Mouse (Mus musculus): ENCODE results near the gene C8g.

C8g gene

DNA sequence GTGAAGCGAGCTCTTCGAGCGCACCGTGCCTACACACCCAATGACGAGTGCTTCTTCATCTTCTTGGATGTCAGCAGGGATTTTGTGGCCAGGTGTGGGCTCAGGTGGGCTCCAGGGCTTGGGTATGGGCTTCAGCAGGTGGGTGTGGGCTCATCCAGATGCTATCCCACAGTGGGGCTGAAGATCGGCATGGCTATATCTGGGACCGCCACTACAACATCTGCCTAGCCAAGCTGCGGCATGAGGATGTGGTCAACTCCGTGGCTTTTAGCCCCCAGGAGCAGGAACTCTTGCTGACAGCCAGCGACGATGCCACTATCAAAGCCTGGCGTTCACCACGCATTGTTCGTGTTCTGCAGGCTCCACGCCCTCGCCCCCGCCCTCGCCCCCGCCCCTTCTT is 3.0 kb upstream of the C8g start:
- in situ Hi-C loops (cut with MboI; ENCODE audit: low pct_unique_long_range_greater_than_20kb in 1 of 2, low sequenced_read_pairs in 2 of 2, unreplicated experiment in 1 of 2), result no loop called here

GRCm38 (mm10) chr2:25502726-25503125 is 1.2 kb upstream of the C8g start:
- in situ Hi-C loops (cut with MboI; ENCODE audit: low pct_unique_long_range_greater_than_20kb in 1 of 2, low sequenced_read_pairs in 2 of 2, unreplicated experiment in 1 of 2), result no loop called here

DNA sequence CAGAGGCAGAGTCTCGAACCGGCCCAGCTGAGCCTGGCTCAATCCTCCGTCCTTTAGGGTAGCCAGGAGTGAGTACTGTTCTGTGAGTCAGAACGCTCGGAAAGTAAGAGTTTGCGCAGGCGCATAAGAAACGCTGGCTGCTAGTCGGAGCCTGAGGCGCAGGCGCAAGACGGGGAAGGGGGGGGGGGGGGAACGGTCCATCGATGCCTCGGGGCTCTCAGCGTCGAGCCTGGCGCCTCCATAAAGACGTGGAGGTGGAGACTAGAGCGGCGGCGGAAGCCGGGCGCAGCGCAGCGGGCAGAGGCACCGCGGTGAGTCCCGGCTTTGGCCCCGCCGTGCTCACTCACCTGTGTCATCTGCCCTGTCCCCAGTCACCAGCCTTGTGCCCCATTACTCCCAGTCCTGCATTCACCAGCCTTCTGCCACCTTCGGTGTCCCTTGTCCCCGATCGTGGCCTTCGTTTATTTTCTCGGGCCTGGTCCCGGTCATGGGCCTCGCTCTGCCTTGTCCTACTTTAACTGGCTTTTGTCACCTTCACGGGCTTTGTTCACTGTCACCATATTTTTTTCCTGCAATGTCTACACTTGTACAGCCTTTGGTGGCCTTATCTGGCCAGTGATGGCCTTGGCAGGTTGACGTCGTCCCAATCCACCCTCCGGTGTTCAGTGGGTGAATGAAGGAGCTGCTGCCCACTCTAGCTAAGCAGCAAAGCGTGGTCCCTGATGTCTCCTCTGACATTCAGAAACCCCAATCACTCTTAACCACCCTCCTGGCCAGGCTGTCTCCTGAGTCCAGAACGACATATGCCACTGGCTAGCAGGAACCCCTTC is 728 bp downstream of the C8g start, which contains the start of gene Fbxw5:
Gene Fbxw5, plus strand, starts transcription at position 175 of the 830 bp plus-strand sequence.
- in situ Hi-C loops (cut with MboI; ENCODE audit: low pct_unique_long_range_greater_than_20kb in 1 of 2, low sequenced_read_pairs in 2 of 2, unreplicated experiment in 1 of 2), result no loop called here

GRCm38 (mm10) chr2:25500071-25500575 is 1.4 kb downstream of the C8g start:
- in situ Hi-C loops (cut with MboI; ENCODE audit: low pct_unique_long_range_greater_than_20kb in 1 of 2, low sequenced_read_pairs in 2 of 2, unreplicated experiment in 1 of 2), result no loop called here

DNA sequence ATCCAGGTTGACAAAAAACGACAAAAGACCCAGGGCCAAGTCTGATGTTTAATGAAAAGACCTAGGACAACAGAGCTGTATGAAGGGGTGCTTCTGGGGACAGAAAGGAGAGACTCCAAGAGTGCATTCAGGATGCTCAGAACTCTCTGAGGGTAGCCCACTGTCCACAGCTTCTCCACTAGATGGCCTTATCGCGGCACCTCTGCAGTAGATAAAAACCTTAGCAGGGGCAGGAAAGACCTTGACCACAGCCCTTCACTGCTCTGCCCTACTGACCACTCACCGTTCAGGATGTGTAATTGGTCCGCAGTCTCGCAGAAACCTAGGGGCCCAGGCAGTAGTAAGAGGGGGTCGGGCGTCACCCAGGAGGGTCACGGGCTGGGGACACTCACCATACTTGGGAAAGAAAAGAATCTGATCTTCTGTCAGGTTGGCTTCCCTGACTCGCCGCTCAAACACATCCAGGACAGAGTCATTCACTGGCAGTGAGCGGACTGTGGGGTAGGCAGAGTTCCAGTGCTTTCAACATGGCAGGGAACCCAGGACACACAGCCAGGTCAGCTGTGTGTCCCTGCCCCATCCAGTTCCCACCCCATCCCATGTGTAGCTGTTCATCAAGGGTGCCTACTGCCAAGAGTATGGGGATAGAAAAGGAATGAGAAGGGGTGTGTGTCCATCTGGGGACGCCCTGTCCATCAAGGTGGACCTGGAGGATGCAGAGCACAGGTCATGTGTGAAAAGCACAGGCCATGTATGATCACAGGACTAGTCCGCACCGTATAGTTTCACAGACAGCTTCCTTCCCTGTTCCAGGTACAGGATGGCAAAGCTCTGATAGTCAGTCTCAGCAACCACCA is 2.7 kb downstream of the C8g start:
- in situ Hi-C loops (cut with MboI; ENCODE audit: low pct_unique_long_range_greater_than_20kb in 1 of 2, low sequenced_read_pairs in 2 of 2, unreplicated experiment in 1 of 2), result no loop called here

DNA sequence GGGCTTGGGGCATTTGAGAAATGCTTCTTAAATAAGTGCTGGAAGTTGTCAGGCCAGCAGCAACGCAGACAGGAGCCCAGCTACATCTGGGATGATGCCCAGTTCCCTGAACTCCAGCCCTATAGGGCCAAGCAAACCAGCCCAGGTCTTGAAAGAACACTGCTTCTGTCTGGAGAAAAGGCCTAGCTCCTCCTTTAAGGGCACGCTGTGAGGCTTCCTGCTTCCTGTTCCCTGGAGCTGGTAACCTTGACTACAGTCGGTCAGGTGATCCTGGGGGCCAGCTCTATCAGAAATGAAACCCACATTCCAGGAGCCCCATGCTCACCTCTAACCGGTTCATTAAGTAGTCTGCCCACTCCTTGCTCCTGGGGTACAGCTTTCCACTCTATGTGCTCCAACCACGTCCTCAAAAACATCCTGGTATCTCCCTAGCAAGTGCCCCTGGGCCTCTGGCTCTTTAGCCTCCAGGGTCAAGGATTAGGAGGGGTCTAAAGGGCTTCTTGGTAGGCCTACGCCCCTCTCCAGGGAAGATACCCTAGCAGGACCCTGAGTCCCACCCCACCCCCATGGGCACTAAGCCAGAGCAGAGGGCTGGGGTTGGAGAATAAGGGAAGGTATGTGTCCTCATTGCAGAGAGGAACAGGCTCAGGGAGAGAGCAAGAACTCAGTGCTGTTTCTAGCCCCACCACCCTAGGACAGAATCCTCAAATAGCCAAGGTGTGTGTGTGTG is 3.5 kb downstream of the C8g start:
- in situ Hi-C loops (cut with MboI; ENCODE audit: low pct_unique_long_range_greater_than_20kb in 1 of 2, low sequenced_read_pairs in 2 of 2, unreplicated experiment in 1 of 2), result no loop called here

DNA sequence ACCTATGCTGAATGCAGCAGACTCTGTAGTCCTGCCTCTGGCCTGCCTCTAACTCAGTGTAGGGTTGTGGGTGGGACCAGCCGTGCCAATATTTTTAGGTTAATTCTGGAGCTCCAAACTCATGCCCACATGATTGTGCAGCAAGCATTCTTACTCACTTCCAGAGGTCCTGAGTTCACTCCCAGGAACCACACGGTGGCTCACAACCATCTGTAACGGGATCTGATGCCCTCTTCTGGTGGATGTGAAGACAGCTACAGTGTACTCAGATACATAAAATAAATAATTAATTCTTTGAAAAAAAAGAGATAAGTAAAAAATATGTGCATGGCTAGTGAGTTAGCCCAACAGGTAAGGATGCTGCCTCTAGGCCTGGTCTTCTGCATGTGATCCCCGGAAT is 5.1 kb downstream of the C8g start:
- in situ Hi-C loops (cut with MboI; ENCODE audit: low pct_unique_long_range_greater_than_20kb in 1 of 2, low sequenced_read_pairs in 2 of 2, unreplicated experiment in 1 of 2), result no loop called here

DNA sequence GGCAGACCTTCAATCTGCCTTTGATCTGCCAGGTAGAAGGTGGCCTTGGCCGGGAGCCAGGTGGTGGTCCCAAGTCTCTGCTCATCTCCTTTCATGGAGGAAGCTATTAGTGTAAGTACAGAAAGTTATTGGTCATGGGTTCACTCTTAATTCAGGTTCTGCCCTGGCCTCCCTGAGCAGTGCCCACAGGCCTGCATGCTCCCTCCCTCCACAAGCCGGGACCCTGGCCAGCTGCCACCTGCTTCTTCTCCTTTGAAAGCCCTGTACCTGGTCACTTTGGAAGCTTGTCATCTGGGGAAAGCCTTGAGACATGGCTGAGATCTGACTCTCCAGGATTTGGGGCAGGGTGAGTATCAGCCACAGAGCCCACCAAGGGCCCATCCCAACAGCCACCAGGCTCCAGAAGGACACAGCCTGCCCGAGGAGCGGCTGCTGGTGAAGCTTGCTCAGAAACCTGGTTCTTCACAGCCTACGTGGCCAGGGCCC is 8.0 kb downstream of the C8g start, which contains the start of gene Lcn12:
Gene Lcn12, minus strand, starts transcription at position 436 of the 486 bp plus-strand sequence.
- in situ Hi-C loops (cut with MboI; ENCODE audit: low pct_unique_long_range_greater_than_20kb in 1 of 2, low sequenced_read_pairs in 2 of 2, unreplicated experiment in 1 of 2), result no loop called here

GRCm38 (mm10) chr2:25492988-25493387 is 8.5 kb downstream of the C8g start:
- in situ Hi-C loops (cut with MboI; ENCODE audit: low pct_unique_long_range_greater_than_20kb in 1 of 2, low sequenced_read_pairs in 2 of 2, unreplicated experiment in 1 of 2), result no loop called here

DNA sequence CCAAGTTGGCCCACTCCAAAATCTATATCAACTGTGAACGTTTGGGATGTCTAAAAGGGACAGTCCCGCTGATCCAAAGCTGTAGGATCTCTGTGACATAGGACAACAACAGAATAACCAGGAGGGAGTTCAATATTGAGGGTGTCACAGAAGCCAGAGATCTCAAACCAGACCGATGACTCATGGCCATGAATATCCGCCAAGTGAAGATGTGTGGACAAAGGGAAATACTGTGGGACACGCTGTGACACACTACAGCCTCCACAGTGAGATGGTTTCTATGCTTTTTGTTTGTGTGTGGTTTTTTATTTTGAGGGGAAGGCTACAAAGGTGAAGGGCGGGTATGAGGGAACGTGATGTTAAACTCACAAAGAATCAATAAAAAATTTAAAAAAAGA is 12.8 kb downstream of the C8g start:
- in situ Hi-C loops (cut with MboI; ENCODE audit: low pct_unique_long_range_greater_than_20kb in 1 of 2, low sequenced_read_pairs in 2 of 2, unreplicated experiment in 1 of 2), result no loop called here

DNA sequence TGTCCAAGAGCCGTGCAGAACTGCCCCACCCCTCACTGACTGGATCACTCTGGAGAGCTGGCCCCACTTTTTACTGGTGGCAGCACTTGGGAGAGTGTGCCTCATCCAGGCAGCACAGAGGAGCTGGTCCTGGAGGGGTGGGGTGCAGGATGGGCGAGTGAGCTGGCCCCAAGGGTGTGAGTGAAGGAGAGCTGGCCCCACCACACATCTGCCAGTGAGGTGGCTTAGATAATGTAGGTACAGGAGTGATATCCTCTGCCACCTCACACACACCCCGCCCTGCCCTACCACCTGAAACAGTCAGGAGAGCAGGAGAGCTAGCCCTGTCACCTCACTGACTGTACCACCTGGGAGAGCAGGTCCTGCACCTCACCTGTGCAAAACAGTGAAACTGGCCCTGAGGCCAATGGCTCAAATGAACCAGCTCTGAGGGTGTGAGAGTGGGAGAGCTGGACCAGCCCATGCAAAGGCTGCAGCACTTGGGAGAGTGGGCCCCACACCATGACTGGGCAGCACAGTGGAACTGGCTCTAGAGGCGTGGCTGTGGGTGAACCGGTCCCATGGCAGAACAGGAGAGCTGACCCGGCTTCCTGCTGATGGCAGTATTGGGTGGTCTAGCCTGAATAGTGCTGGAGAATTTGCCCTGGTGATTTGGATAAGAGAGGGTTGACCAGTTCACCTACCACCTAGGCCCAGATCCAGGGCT is 13.4 kb downstream of the C8g start:
- in situ Hi-C loops (cut with MboI; ENCODE audit: low pct_unique_long_range_greater_than_20kb in 1 of 2, low sequenced_read_pairs in 2 of 2, unreplicated experiment in 1 of 2), result no loop called here

DNA sequence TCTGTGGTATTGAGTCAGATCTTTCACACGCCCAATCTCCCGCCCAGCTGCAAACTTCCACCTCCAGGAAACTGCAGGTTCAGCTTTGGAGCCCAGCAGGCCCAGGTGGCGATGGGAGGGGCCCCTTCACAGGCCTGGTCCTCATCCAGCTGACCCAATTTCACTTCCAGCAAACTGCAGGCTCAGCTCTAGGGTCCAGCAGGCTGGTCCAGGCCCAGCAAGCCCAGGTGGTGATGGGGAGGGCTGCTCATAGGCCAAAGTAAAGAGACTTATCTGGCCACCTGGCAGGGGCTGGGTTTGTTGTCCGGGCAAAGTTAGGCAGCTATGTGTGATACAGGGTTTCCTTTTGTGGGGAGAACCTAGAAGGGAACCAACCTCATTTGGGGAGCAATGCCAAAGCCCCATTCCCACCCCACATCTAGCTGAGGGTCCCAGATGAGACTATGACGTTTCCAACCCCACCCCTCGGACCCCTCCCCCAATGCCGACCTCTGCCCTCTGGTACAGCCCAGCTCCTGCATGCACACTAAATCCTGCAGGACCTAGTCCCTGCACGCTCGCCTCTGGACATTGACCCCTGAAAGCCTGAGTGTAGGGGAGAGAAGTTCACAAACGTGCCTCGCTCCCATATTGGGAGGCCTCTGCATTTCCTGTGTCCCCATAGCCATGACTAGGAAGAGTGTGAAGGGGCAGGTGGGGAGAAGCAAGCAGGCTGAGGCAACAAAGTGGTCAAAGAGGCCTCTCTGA is 16.4 kb downstream of the C8g start:
- in situ Hi-C loops (cut with MboI; ENCODE audit: low pct_unique_long_range_greater_than_20kb in 1 of 2, low sequenced_read_pairs in 2 of 2, unreplicated experiment in 1 of 2), result no loop called here

DNA sequence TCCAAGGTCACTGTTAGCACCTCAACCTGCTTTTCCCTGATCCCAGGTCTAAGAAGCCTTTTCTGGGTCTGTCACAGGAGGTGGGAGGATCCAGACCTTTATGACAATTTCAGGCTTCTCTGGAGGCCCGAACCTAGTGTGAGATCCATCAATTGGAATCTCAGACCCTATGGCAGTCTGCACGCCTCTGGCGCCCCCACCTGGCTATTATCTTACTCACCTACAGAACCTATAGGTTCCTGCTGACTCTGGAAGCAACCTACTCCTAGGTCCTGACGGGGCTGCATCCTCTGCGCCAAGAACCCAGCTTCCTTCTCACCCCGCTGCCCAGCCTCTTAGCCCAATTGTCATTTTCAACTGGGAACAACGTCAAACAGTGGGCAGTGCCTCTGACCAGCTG is 18.6 kb downstream of the C8g start:
- in situ Hi-C loops (cut with MboI; ENCODE audit: low pct_unique_long_range_greater_than_20kb in 1 of 2, low sequenced_read_pairs in 2 of 2, unreplicated experiment in 1 of 2), result no loop called here

- in situ Hi-C loops (cut with MboI; ENCODE audit: low pct_unique_long_range_greater_than_20kb in 1 of 2, low sequenced_read_pairs in 2 of 2, unreplicated experiment in 1 of 2), result no loop called here
Measured at GRCm38 (mm10) chr2:25480541-25480940, 21.0 kb downstream of the C8g start.

- in situ Hi-C loops (cut with MboI; ENCODE audit: low pct_unique_long_range_greater_than_20kb in 1 of 2, low sequenced_read_pairs in 2 of 2, unreplicated experiment in 1 of 2), result loop anchor here in 1 of 2 experiments (5.0 kb wide), 1 partner anchor 47 kb away; no protein-coding TSS in a partner anchor
Measured at GRCm38 (mm10) chr2:25479551-25480311, 21.8 kb downstream of the C8g start.

DNA sequence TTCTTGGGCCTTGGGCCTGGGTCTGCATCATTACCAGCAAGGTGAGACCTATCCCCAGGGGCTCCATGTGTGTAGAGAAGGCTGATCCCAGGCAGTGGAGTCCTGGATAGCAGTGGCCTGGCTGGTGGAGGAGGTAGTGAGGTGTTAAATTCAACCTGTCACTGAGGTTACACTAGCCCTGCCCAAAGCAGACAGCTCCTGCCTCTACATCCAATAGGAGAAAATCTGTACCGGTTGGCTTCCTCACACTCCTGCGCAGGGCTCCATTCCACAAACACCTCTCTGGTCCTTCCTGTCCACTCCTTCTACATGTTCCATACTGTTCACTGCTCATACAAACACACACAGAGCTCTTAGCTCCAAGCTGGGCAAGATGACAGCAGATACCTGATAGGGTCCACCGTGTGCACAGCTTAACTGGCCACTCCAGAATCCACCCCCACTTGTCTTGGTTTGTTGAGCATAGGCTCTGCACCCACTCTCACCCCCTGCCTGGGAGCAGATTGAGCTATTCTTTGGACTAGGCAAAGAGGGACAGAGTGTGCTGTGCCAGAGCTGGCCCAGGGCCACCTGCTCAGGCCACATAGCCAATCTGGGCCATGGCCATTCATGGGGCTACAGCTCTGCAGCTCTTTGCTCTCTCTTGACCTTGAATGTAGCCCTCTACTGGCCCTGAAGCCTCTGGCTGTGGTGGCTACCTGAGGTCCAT is 23.4 kb downstream of the C8g start:
- in situ Hi-C loops (cut with MboI; ENCODE audit: low pct_unique_long_range_greater_than_20kb in 1 of 2, low sequenced_read_pairs in 2 of 2, unreplicated experiment in 1 of 2), result loop anchor here in 1 of 2 experiments (5.0 kb wide), 1 partner anchor 46 kb away; no protein-coding TSS in a partner anchor

Measured in mouse embryonic stem cell (cell line).